ENCODE assay signal across 9 mouse cellular contexts in the genomic region with DNA sequence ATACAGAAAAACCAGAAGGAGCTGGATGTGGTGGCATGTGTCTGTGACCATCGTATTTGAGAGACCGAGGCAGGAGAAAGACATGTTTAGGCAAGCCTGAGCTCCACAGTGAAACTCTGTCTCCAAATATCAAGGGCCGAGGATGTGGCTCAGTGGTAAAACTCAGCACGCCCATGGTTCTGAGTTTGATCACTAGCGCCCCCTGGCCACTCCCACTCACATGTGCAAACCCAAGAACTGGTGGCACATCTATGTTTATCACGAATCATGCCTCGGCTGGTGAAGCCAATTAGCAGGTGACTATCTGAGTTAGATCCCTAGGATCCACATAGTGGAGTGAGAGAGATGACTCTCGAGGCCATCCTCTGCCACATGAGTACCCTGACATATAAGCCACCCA. TPM values are rescaled to one million over a fixed set of nuclear protein-coding genes. Genes with fewer than 3 reads are reported as not detected.
DNase-seq lines count a peak whose midpoint lies in the region; ATAC-seq and TF ChIP-seq lines count a peak whose summit lies in the region.
"Had no signal": no experiment of that assay in that cellular context is flagged by ENCODE, and none has a peak within 500 bp of the region (broad histone marks: within the 10 kb centered on the region; RNA-seq: fewer than 3 reads in every experiment).

No protein-coding gene starts in this region.

- no peaks in the 10 kb centered on the region for H3K9me3 ChIP-seq in heart, postnatal 0 days (replicated peaks; ENCODE audit: control insufficient read depth, low read length)
- H3K9me3 ChIP-seq in CH12.LX (replicated peaks; ENCODE audit: low read length), result no peaks in the 10 kb centered on the region
- H3K9me3 ChIP-seq: intestine, embryonic 15.5 days had no signal

- H3K27me3 ChIP-seq in heart, postnatal 0 days (ENCODE audit: control insufficient read depth, insufficient read depth, low read length), result peaks cover 26% of the 10 kb centered on the region
- peaks cover 27% of the 10 kb centered on the region for H3K27me3 ChIP-seq in CH12.LX (replicated peaks)

- no peak for TF ChIP-seq EP300 in heart, postnatal 0 days (IDR thresholded peaks at IDR 0.05; ENCODE audit: low read depth)
- TF ChIP-seq EP300 in CH12.LX (IDR thresholded peaks at IDR 0.05; ENCODE audit: low read length), result no peak

- in situ Hi-C loops in CH12.LX (cut with MboI; ENCODE audit: low pct_ligation_motif_present, low pct_unique_long_range_greater_than_20kb, low sequenced_read_pairs), result no loop called here

- DNase-seq in heart, postnatal 0 days (ENCODE audit: low spot score), result no peak
- no peak for DNase-seq in heart, adult 9 months (ENCODE audit: low spot score in 2 of 2)
- peak; percentile 37 for DNase-seq in CH12.LX (ENCODE audit: extremely low read depth)
- no peak for DNase-seq in cerebellum, postnatal 25 days
- DNase-seq in cerebellum, adult 11 months, result no peak
- DNase-seq in frontal cortex, postnatal 10 days (ENCODE audit: low spot score in 2 of 2), result no peak

- H3K36me3 ChIP-seq in heart, postnatal 0 days (replicated peaks; ENCODE audit: control insufficient read depth, insufficient read depth, low read length), result no peaks in the 10 kb centered on the region
- no peaks in the 10 kb centered on the region for H3K36me3 ChIP-seq in CH12.LX (replicated peaks in 1 of 2; ENCODE audit: control insufficient read depth in 1 of 2, insufficient read depth in 1 of 2, low read length in 1 of 2)
- H3K36me3 ChIP-seq: intestine, embryonic 15.5 days had no signal

- dilution Hi-C loops in CH12.LX (cut with MboI; ENCODE audit: extremely low pct_ligation_motif_present, extremely low pct_unique_long_range_greater_than_20kb, low sequenced_read_pairs), result no loop called here

- no peak overlapping the region for H3K4me3 ChIP-seq in heart, postnatal 0 days (ENCODE audit: low read depth, low read length)
- no peak overlapping the region for H3K4me3 ChIP-seq in CH12.LX (replicated peaks in 1 of 3; ENCODE audit: low read depth in 2 of 3, low read length in 2 of 3, poor library complexity in 1 of 3)
- H3K4me3 ChIP-seq: intestine, embryonic 15.5 days had no signal

- no peak overlapping the region for H3K27ac ChIP-seq in heart, postnatal 0 days (ENCODE audit: low read depth)
- H3K27ac ChIP-seq in CH12.LX (ENCODE audit: insufficient read depth, low read depth), result no peak overlapping the region
- H3K27ac ChIP-seq: intestine, embryonic 15.5 days had no signal

- peak; percentile 25 for TF ChIP-seq CTCF in heart, postnatal 0 days (IDR thresholded peaks at IDR 0.05; ENCODE audit: low read depth)
- peak; percentile 29 to 64 for TF ChIP-seq CTCF in CH12.LX (conservative IDR thresholded peaks at IDR 0.05 in 1 of 2, IDR thresholded peaks at IDR 0.05 in 1 of 2; ENCODE audit: low read depth in 2 of 2, low read length in 2 of 2)

- H3K4me1 ChIP-seq in heart, postnatal 0 days (ENCODE audit: control insufficient read depth, insufficient read depth), result peaks cover 11% of the 10 kb centered on the region
- H3K4me1 ChIP-seq in CH12.LX (ENCODE audit: control insufficient read depth in 1 of 2, insufficient read depth in 2 of 2), result peaks cover 0 to 5% of the 10 kb centered on the region in 2 experiments; a peak in 2 of 4 replicates

- ATAC-seq in heart, postnatal 0 days (ENCODE audit: insufficient read depth, low read depth), result no peak
- peak; percentile 57 for ATAC-seq in common myeloid progenitor, adult 5-6 weeks (replicated peaks; ENCODE audit: low read depth, poor library complexity, severe bottlenecking)
- peak; percentile 92 for ATAC-seq in megakaryocyte progenitor cell, adult 5-6 weeks (replicated peaks; ENCODE audit: poor library complexity)
- ATAC-seq: intestine, embryonic 15.5 days had no signal

- H3K79me2 ChIP-seq in CH12.LX (replicated peaks; ENCODE audit: control insufficient read depth, extremely low read depth, insufficient read depth, poor library complexity, severe bottlenecking), result no peaks in the 10 kb centered on the region

- H3K9ac ChIP-seq in heart, postnatal 0 days (replicated peaks; ENCODE audit: low read depth, low read length), result no peak overlapping the region
- no peak overlapping the region for H3K9ac ChIP-seq in CH12.LX (ENCODE audit: insufficient read depth, low read depth)
- H3K9ac ChIP-seq: intestine, embryonic 15.5 days had no signal

- 66% methylated on average over 8 of the region's 8 CpGs for WGBS in heart, postnatal 0 days

- TF ChIP-seq RAD21 in CH12.LX (IDR thresholded peaks at IDR 0.05; ENCODE audit: low read depth, low read length), result peak; percentile 31

- no peak for TF ChIP-seq POLR2A in CH12.LX (IDR thresholded peaks at IDR 0.05; ENCODE audit: low read depth, low read length)

- H3K4me2 ChIP-seq in heart, postnatal 0 days (ENCODE audit: low read depth, low read length), result no peak overlapping the region
- H3K4me2 ChIP-seq in CH12.LX (ENCODE audit: insufficient read depth, low read depth, poor library complexity, severe bottlenecking), result no peak overlapping the region
- H3K4me2 ChIP-seq: intestine, embryonic 15.5 days had no signal

TF ChIP-seq in CH12.LX, 34 proteins besides CTCF, POLR2A, EP300 and RAD21:
- TF ChIP-seq MAFK (IDR thresholded peaks at IDR 0.05; ENCODE audit: insufficient replicate concordance, low read length) (no peak), CHD1 (IDR thresholded peaks at IDR 0.05; ENCODE audit: low read depth, low read length) (no peak), SMC3 (IDR thresholded peaks at IDR 0.05; ENCODE audit: low read depth, low read length) (peak; percentile 57), GABPA (IDR thresholded peaks at IDR 0.05; ENCODE audit: insufficient replicate concordance, low read depth, low read length) (no peak)

RNA-seq across cellular contexts. Expression of gene Oaf, which starts 27.6 kb away (rescaled TPM):
- 15.6 and 26.6 TPM in 2 replicates for total RNA-seq in heart, postnatal 0 days (2014; rRNA removed; ENCODE audit: low replicate concordance)
- polyA plus RNA-seq in heart, postnatal 0 days (2015; fragmentation: Nextera tagmentation; extraction: Ambion mirVana), result 20.7 and 22.4 TPM in 2 replicates
- not detected in 2 replicates for total RNA-seq in CH12.LX (2012; rRNA removed)
- total RNA-seq in CH12.LX (2014; rRNA removed), result not detected in 2 replicates
- polyA plus RNA-seq in CH12.LX (2012; ENCODE audit: insufficient read length, low read depth), result not detected in 2 replicates
- total RNA-seq in common myeloid progenitor, adult 5-6 weeks (2017), result 6.4 and 11.6 TPM in 2 replicates
- total RNA-seq in megakaryocyte progenitor cell, adult 5-6 weeks (2015), result 19.2 and 20.9 TPM in 2 replicates
- total RNA-seq in megakaryocyte progenitor cell, adult 5-6 weeks (2017), result 10.0 and 17.0 TPM in 2 replicates

RNA-seq across cellular contexts. Expression of gene Trim29, which starts 43.3 kb away (rescaled TPM):
- 1.3 and 4.2 TPM in 2 replicates for total RNA-seq in heart, postnatal 0 days (2014; rRNA removed; ENCODE audit: low replicate concordance)
- polyA plus RNA-seq in heart, postnatal 0 days (2015; fragmentation: Nextera tagmentation; extraction: Ambion mirVana), result 0.08 and 0.14 TPM in 2 replicates
- total RNA-seq in CH12.LX (2012; rRNA removed) (0.13 and 0.59 TPM in 2 replicates), CH12.LX (2014; rRNA removed) (0.17 and 0.19 TPM in 2 replicates)
- polyA plus RNA-seq in CH12.LX (2012; ENCODE audit: insufficient read length, low read depth), result 0.21 and 0.26 TPM in 2 replicates
- not detected in 2 replicates for total RNA-seq in common myeloid progenitor, adult 5-6 weeks (2017)
- total RNA-seq in megakaryocyte progenitor cell, adult 5-6 weeks (2015), result not detected in 2 replicates
- total RNA-seq in megakaryocyte progenitor cell, adult 5-6 weeks (2017), result not detected in 2 replicates

RNA-seq across cellular contexts. Expression of gene Pou2f3, which starts 57.2 kb away (rescaled TPM):
- total RNA-seq in heart, postnatal 0 days (2014; rRNA removed; ENCODE audit: low replicate concordance), result not detected in 2 replicates
- polyA plus RNA-seq in heart, postnatal 0 days (2015; fragmentation: Nextera tagmentation; extraction: Ambion mirVana), result 0.08 and 0.10 TPM in 2 replicates
- total RNA-seq in CH12.LX (2012; rRNA removed) (not detected in 2 replicates), CH12.LX (2014; rRNA removed) (0.08 and 0.21 TPM in 2 replicates)
- 0.41 and 0.49 TPM in 2 replicates for polyA plus RNA-seq in CH12.LX (2012; ENCODE audit: insufficient read length, low read depth)
- not detected in 2 replicates for total RNA-seq in common myeloid progenitor, adult 5-6 weeks (2017)
- total RNA-seq in megakaryocyte progenitor cell, adult 5-6 weeks (2015), result not detected in 2 replicates
- total RNA-seq in megakaryocyte progenitor cell, adult 5-6 weeks (2017), result not detected in 2 replicates
